Mouse (Mus musculus) lung, adult 2 months (tissue): ENCODE data around the gene Tacc2. TPM values are rescaled to one million over a fixed set of nuclear protein-coding genes. Genes with fewer than 3 reads are reported as not detected.
A peak's percentile ranks its signal among the peaks of the same experiment; 100 is the strongest.

Experiments
- DNase-seq: peaks from one replicate; pipeline ENCODE4 v3.0.0; 2022
- H3K4me1 ChIP-seq: fragments of 200-500 bp; 2 replicates; pipeline ENCODE4 v1.6.1; 2011; ENCODE audit warnings: low read length; ENCODE audit not compliant: control insufficient read depth, insufficient read depth
- H3K4me3 ChIP-seq: fragments of 200-500 bp; replicated peaks from 2 replicates; pipeline ENCODE3; 2011; ENCODE audit warnings: low read depth, mild to moderate bottlenecking, control low read depth, low read length; ENCODE audit errors: extremely low read depth
- CTCF ChIP-seq: fragments of 200-500 bp; IDR thresholded peaks from 2 replicates; pipeline ENCODE4 v1.5.1; 2011; ENCODE audit warnings: mild to moderate bottlenecking, low read length, control low read depth; ENCODE audit not compliant: insufficient read depth
- POLR2A ChIP-seq: fragments of 200-500 bp; IDR thresholded peaks from 2 replicates; pipeline ENCODE4 v1.6.1; 2011; ENCODE audit warnings: low read depth, mild to moderate bottlenecking, control low read depth, low read length, borderline replicate concordance; ENCODE audit errors: extremely low read depth
- WGBS: fragments of 180-500 bp; shearing (Covaris S2); methylation state at CpG from one replicate; pipeline ENCODE4 v1.1.7; 2018; 5-methylcytosine and 5-hydroxymethylcytosine counted together
- polyA plus RNA-seq: library from polyadenylated mRNA; depleted of rRNA; stranded (reverse); fragments of >200 nt; gene quantifications from 2 replicates; pipeline ENCODE4 v1.2.3, GENCODE M21; 2012

Tacc2 gene
- polyA plus RNA-seq, 1 experiment: 74.5 TPM

DNA sequence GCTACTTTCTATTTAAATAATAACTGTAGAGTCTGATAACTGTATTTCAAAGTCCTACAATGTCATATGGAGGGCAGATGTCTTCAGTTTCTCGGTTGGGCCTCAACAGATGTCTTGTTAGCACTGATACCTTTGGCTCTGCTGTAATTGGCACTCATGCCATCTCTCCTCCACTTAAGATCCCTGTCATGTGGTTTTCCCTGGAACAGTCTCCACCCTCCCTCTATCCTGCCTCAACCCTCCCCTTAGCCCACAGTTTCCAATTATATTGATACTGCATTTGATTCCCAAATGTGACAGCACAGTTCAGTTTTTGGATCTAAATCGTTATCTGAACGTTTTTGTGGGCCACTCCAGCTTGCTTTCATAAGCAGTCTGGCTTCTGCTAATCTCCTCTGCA is 12.6 kb upstream of the Tacc2 start:
- Histone ChIP-seq H3K4me3 (no peak overlapping the region), H3K4me1 (no peaks in the 10 kb centered on the region)
- no peak for DNase-seq
- no peak for TF ChIP-seq CTCF
- 58% methylated on average over 3 of the region's 3 CpGs for WGBS

GRCm38 (mm10) chr7:130568783-130569436 is 8.3 kb upstream of the Tacc2 start:
- H3K4me1 ChIP-seq: no peaks in the 10 kb centered on the region
- DNase-seq: no peak
- 45% methylated on average over 9 of the region's 9 CpGs for WGBS
- no peak overlapping the region for H3K4me3 ChIP-seq
- no peak for TF ChIP-seq POLR2A
- no peak for TF ChIP-seq CTCF

- TF ChIP-seq POLR2A (no peak), CTCF (no peak)
- Histone ChIP-seq H3K4me1 (no peaks in the 10 kb centered on the region; the same call in 1 of the 2 replicates), H3K4me3 (no peak overlapping the region)
- no peak for DNase-seq
- WGBS: 85% methylated on average over 7 of the region's 7 CpGs
Observed at GRCm38 (mm10) chr7:130570472-130570871, 6.8 kb upstream of the Tacc2 start.

- Histone ChIP-seq H3K4me3 (no peak within 1 kb of the TSS), H3K4me1 (peaks cover 5% of the 10 kb centered on the region; the same call in 1 of the 2 replicates)
- TF ChIP-seq CTCF (no peak), POLR2A (no peak)
- WGBS: 62% methylated on average over 11 of the region's 11 CpGs
- no peak for DNase-seq
Observed at GRCm38 (mm10) chr7:130572821-130573220, 4.4 kb upstream of the Tacc2 start, which contains the start of gene Nsmce4a. Gene Nsmce4a, minus strand, starts transcription at chr7:130573118.

DNA sequence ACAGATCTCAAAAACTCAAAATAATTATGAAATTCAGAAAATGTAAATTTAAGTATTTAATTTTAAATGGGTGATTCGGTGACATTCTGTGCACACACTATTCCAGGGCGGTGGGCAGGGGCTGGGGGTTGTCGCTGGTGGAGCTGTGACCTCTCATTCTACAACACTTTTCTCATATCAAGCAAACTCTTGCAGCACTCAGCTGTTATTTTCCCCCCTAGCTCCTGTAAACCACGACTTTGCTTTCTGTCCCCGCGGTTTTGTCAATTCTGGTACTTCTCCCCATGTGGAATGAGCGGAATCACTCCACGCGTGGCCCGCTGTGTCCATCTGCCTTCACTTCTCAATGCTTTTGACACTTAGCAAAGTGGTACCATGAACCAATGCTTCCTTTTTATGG is 3.5 kb upstream of the Tacc2 start:
- DNase-seq: no peak
- TF ChIP-seq CTCF (no peak), POLR2A (no peak)
- Histone ChIP-seq H3K4me1 (peaks cover 5% of the 10 kb centered on the region; the same call in 1 of the 2 replicates), H3K4me3 (no peak overlapping the region)
- 92% methylated on average over 10 of the region's 10 CpGs for WGBS

- TF ChIP-seq CTCF: no peak
- TF ChIP-seq POLR2A: peak; percentile 48; the same call in 1 of the 2 replicates
- H3K4me3 ChIP-seq: no peak overlapping the region
- WGBS: 44% methylated on average over 13 of the region's 13 CpGs
- peak; percentile 59 for DNase-seq
- H3K4me1 ChIP-seq: peaks cover 5% of the 10 kb centered on the region; the same call in 1 of the 2 replicates
Observed at GRCm38 (mm10) chr7:130574211-130574991, 2.8 kb upstream of the Tacc2 start.

- Histone ChIP-seq H3K4me1 (peaks cover 5% of the 10 kb centered on the region; the same call in 1 of the 2 replicates), H3K4me3 (peak overlapping the region; percentile 56)
- WGBS: 7% methylated on average over 10 of the region's 10 CpGs
- TF ChIP-seq POLR2A: no peak
- TF ChIP-seq CTCF: no peak
- DNase-seq: peak; percentile 58
Observed at GRCm38 (mm10) chr7:130576981-130577380, 257 bp upstream of the Tacc2 start.

DNA sequence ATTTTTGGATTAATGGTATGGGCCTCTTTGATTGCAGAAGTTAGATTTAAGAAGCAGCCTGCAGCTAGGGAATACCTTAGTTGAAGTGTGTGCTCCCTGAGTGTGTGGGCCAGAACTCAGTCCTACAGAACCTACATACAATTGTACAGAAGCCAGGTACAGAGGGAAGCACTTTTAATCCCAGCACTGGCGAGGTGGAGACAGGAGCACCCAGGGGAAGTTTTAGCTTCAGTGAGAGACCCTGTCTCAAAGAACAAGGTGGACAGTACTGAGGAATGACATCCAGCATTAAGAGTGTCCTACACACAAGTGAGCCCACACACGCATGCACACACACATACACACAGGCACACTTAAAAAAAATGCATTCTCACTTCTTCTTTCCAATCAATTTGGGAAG is 828 bp downstream of the Tacc2 start:
- no peak for DNase-seq
- no peak for TF ChIP-seq CTCF
- no peak for TF ChIP-seq POLR2A
- WGBS: 78% methylated on average over 2 of the region's 2 CpGs
- peaks cover 5% of the 10 kb centered on the region; the same call in 1 of the 2 replicates for H3K4me1 ChIP-seq
- H3K4me3 ChIP-seq: no peak overlapping the region

DNA sequence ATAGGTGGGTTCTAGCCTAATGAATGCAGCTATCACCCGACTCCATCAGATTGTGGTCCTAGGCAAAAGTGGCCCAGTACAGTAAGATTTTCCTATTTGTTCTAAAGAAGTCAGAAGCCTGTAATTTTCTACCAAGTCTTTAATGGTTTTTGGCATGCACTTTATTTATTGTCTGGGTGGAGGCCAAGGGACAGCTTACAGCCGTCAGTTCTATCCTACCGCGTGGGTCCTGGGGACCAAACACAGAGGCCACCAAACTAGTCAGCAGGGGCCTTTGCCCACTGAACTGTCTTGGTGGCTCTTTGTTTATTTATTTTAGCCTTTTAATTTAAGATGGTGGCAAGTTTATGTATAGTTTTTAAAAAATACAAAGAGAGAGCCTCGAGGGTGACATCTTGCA is 1.4 kb downstream of the Tacc2 start:
- TF ChIP-seq POLR2A (no peak), CTCF (no peak)
- 54% methylated on average over 5 of the region's 5 CpGs for WGBS
- no peak for DNase-seq

GRCm38 (mm10) chr7:130586521-130587072 is 9.4 kb downstream of the Tacc2 start:
- Histone ChIP-seq H3K4me3 (no peak overlapping the region), H3K4me1 (peaks cover 3% of the 10 kb centered on the region)
- WGBS: 57% methylated on average over 2 of the region's 2 CpGs
- TF ChIP-seq POLR2A: no peak
- TF ChIP-seq CTCF: no peak
- DNase-seq: peak; percentile 55

More for the DNA sequence above, 1.4 kb downstream of the Tacc2 start:
- Histone ChIP-seq H3K4me3 (no peak overlapping the region), H3K4me1 (peaks cover 5% of the 10 kb centered on the region; the same call in 1 of the 2 replicates)
